ENCODE assay signal across 8 mouse cellular contexts in the genomic region with DNA sequence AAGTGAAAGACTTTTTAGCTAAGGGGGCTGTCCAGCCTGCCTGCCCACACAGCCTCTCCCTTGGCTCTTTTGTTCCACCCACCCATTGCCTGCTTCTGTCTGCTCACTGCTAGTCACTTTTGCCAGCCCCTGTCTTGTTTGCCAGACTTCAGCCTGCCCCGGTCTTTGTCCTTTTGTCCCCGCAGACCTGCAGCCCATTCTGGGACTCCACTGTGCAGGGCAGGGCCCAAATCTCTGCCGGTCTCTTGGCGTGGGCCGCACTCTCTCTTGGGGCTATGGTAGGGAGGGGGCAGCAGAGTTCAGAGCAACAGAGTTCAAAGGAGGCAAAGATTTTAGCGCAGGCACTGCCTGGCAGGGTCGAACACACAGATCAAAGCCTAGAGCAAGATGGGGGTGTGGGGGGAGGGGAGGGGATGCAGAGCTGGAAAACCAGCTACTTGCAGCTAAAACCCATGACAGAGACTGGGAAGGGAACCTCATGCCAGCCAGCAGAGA. TPM values are rescaled to one million over a fixed set of nuclear protein-coding genes. Genes with fewer than 3 reads are reported as not detected.
DNase-seq lines count a peak whose midpoint lies in the region; ATAC-seq and TF ChIP-seq lines count a peak whose summit lies in the region.

No protein-coding gene starts in this region.

- no peak overlapping the region for H3K27ac ChIP-seq in gastrocnemius, adult 2 months
- H3K27ac ChIP-seq in ES-E14 (ENCODE audit: insufficient read depth, low read depth, low read length, poor library complexity, severe bottlenecking): peak overlapping the region; percentile 51; the same call in 1 of the 2 replicates
- peak overlapping the region; percentile 93 for H3K27ac ChIP-seq in forebrain, embryonic 10.5 days
- peak overlapping the region; percentile 77 for H3K27ac ChIP-seq in hindbrain, embryonic 15.5 days (replicated peaks)
- 0 out of 2 replicates have a peak overlapping the region, but pooled peaks have one; percentile 23 for H3K27ac ChIP-seq in limb, embryonic 15.5 days
- peak overlapping the region; percentile 69 for H3K27ac ChIP-seq in neural tube, embryonic 15.5 days (replicated peaks)

- no peaks in the 10 kb centered on the region for H3K27me3 ChIP-seq in forebrain, embryonic 10.5 days (ENCODE audit: poor library complexity, severe bottlenecking)
- H3K27me3 ChIP-seq in hindbrain, embryonic 15.5 days: no peaks in the 10 kb centered on the region
- no peaks in the 10 kb centered on the region for H3K27me3 ChIP-seq in limb, embryonic 15.5 days
- H3K27me3 ChIP-seq in neural tube, embryonic 15.5 days (replicated peaks): no peaks in the 10 kb centered on the region

- peak overlapping the region; percentile 63 for H3K4me2 ChIP-seq in hindbrain, embryonic 15.5 days
- peak overlapping the region; percentile 37 for H3K4me2 ChIP-seq in limb, embryonic 15.5 days
- H3K4me2 ChIP-seq in neural tube, embryonic 15.5 days: peak overlapping the region; percentile 60

- DNase-seq in gastrocnemius, adult 2 months: peak; percentile 22
- DNase-seq in gastrocnemius, adult 18-20 months (ENCODE audit: low spot score): no peak
- DNase-seq in ES-E14 (ENCODE audit: low read depth, low spot score): peak; percentile 51
- peak; percentile 81 for DNase-seq in forebrain, embryonic 10.5 days (ENCODE audit: extremely low spot score, low spot score)

- no peak for TF ChIP-seq CTCF in gastrocnemius, adult 2 months (IDR thresholded peaks at IDR 0.05)

- WGBS in forebrain, embryonic 10.5 days: 2% methylated on average over 7 of the region's 7 CpGs
- 2% methylated on average over 7 of the region's 7 CpGs for WGBS in hindbrain, embryonic 15.5 days
- 4% methylated on average over 7 of the region's 7 CpGs for WGBS in limb, embryonic 15.5 days
- WGBS in neural tube, embryonic 15.5 days: 2% methylated on average over 7 of the region's 7 CpGs

- H3K9me3 ChIP-seq in ES-E14 (ENCODE audit: control insufficient read depth, insufficient read depth, low read depth, low read length): no peaks in the 10 kb centered on the region
- H3K9me3 ChIP-seq in forebrain, embryonic 10.5 days: no peaks in the 10 kb centered on the region; the same call in 1 of the 2 replicates
- no peaks in the 10 kb centered on the region for H3K9me3 ChIP-seq in hindbrain, embryonic 15.5 days
- no peaks in the 10 kb centered on the region for H3K9me3 ChIP-seq in limb, embryonic 15.5 days
- no peaks in the 10 kb centered on the region for H3K9me3 ChIP-seq in neural tube, embryonic 15.5 days (replicated peaks)

- H3K4me1 ChIP-seq in ES-E14 (ENCODE audit: control insufficient read depth in 2 of 2, insufficient read depth in 2 of 2, low read length in 2 of 2, poor library complexity in 1 of 2): peaks cover 0 to 4% of the 10 kb centered on the region in 2 experiments; a peak in 2 of 4 replicates
- H3K4me1 ChIP-seq in forebrain, embryonic 10.5 days: peaks cover 19% of the 10 kb centered on the region
- peaks cover 10% of the 10 kb centered on the region for H3K4me1 ChIP-seq in hindbrain, embryonic 15.5 days (replicated peaks)
- H3K4me1 ChIP-seq in limb, embryonic 15.5 days: peaks cover 7% of the 10 kb centered on the region; the same call in 1 of the 2 replicates
- H3K4me1 ChIP-seq in neural tube, embryonic 15.5 days: peaks cover 5% of the 10 kb centered on the region

- in situ Hi-C loops in ES-E14 (cut with MboI; ENCODE audit: low sequenced_read_pairs in 2 of 2, unreplicated experiment in 2 of 2): no loop called here

- peak overlapping the region; percentile 41 for H3K4me3 ChIP-seq in gastrocnemius, adult 2 months
- H3K4me3 ChIP-seq in ES-E14 (ENCODE audit: insufficient read depth in 1 of 2, low read depth in 1 of 2, low read length in 2 of 2, poor library complexity in 1 of 2, severe bottlenecking in 1 of 2): peak overlapping the region; percentile 26 to 59
- H3K4me3 ChIP-seq in forebrain, embryonic 10.5 days: peak overlapping the region; percentile 37
- peak overlapping the region; percentile 30 for H3K4me3 ChIP-seq in hindbrain, embryonic 15.5 days
- peak overlapping the region; percentile 22 for H3K4me3 ChIP-seq in limb, embryonic 15.5 days
- peak overlapping the region; percentile 34 for H3K4me3 ChIP-seq in neural tube, embryonic 15.5 days (replicated peaks)

- ATAC-seq in hindbrain, embryonic 15.5 days (ENCODE audit: low FRiP score, low read depth): peak; percentile 94
- peak; percentile 24; the same call in 1 of the 2 replicates for ATAC-seq in limb, embryonic 15.5 days (ENCODE audit: insufficient number of reproducible peaks, low FRiP score, low TSS enrichment, low read depth)
- peak; percentile 90 for ATAC-seq in neural tube, embryonic 15.5 days (ENCODE audit: low FRiP score)
- ATAC-seq in monocyte, adult 5-6 weeks (replicated peaks; ENCODE audit: insufficient number of reproducible peaks, low FRiP score, low TSS enrichment, poor library complexity, severe bottlenecking): no peak

- intact Hi-C loops in gastrocnemius, adult 2 months (cut with DNase I): no loop called here

- peak overlapping the region; percentile 64 for H3K9ac ChIP-seq in ES-E14 (ENCODE audit: insufficient read depth, low read depth, low read length, poor library complexity, severe bottlenecking)
- H3K9ac ChIP-seq in hindbrain, embryonic 15.5 days: peak overlapping the region; percentile 29
- 0 out of 2 replicates have a peak overlapping the region, but pooled peaks have one; percentile 12 for H3K9ac ChIP-seq in limb, embryonic 15.5 days
- H3K9ac ChIP-seq in neural tube, embryonic 15.5 days (replicated peaks): 0 out of 2 replicates have a peak overlapping the region, but pooled peaks have one; percentile 30

- no peaks in the 10 kb centered on the region for H3K36me3 ChIP-seq in ES-E14 (ENCODE audit: control insufficient read depth, insufficient read depth, low read length, poor library complexity, severe bottlenecking)
- no peaks in the 10 kb centered on the region for H3K36me3 ChIP-seq in forebrain, embryonic 10.5 days (replicated peaks)
- no peaks in the 10 kb centered on the region for H3K36me3 ChIP-seq in hindbrain, embryonic 15.5 days
- H3K36me3 ChIP-seq in limb, embryonic 15.5 days: no peaks in the 10 kb centered on the region
- H3K36me3 ChIP-seq in neural tube, embryonic 15.5 days: no peaks in the 10 kb centered on the region

TF ChIP-seq in ES-E14, 5 proteins besides CTCF, POLR2A, EP300 and RAD21:
- TF ChIP-seq HCFC1 (IDR thresholded peaks at IDR 0.05; ENCODE audit: borderline replicate concordance, insufficient read depth, low read length): no peak
- TF ChIP-seq CHD2 (IDR thresholded peaks at IDR 0.05; ENCODE audit: low read depth, low read length): no peak
- no peak for TF ChIP-seq ZC3H11A (IDR thresholded peaks at IDR 0.05; ENCODE audit: borderline replicate concordance, low read depth, low read length)
- no peak for TF ChIP-seq MAFK (IDR thresholded peaks at IDR 0.05; ENCODE audit: insufficient read depth, low read depth, low read length)

RNA-seq across cellular contexts. Expression of gene Olfr875, which starts 11.2 kb away (rescaled TPM):
- total RNA-seq in gastrocnemius, adult 2 months (2021): not detected
- total RNA-seq in gastrocnemius, adult 18-20 months (2021): not detected
- total RNA-seq in ES-E14 (2012; rRNA removed): not detected in 2 replicates
- not detected in 2 replicates for polyA plus RNA-seq in forebrain, embryonic 10.5 days (2016; fragmentation: Nextera tagmentation; extraction: Ambion mirVana)
- not detected in 2 replicates for polyA plus RNA-seq in hindbrain, embryonic 15.5 days (2015; fragmentation: Nextera tagmentation; extraction: Ambion mirVana)
- not detected in 2 replicates for polyA plus RNA-seq in limb, embryonic 15.5 days (2015; fragmentation: Nextera tagmentation; extraction: Ambion mirVana)
- not detected in 2 replicates for polyA plus RNA-seq in neural tube, embryonic 15.5 days (2015; fragmentation: Nextera tagmentation; extraction: Ambion mirVana)
- not detected in 3 replicates for total RNA-seq in monocyte, adult 5-6 weeks (2017)

RNA-seq across cellular contexts. Expression of gene Olfr876, which starts 20.0 kb away (rescaled TPM):
- not detected for total RNA-seq in gastrocnemius, adult 2 months (2021)
- not detected for total RNA-seq in gastrocnemius, adult 18-20 months (2021)
- total RNA-seq in ES-E14 (2012; rRNA removed): not detected in 2 replicates
- not detected in 2 replicates for polyA plus RNA-seq in forebrain, embryonic 10.5 days (2016; fragmentation: Nextera tagmentation; extraction: Ambion mirVana)
- not detected in 2 replicates for polyA plus RNA-seq in hindbrain, embryonic 15.5 days (2015; fragmentation: Nextera tagmentation; extraction: Ambion mirVana)
- polyA plus RNA-seq in limb, embryonic 15.5 days (2015; fragmentation: Nextera tagmentation; extraction: Ambion mirVana): not detected in 2 replicates
- polyA plus RNA-seq in neural tube, embryonic 15.5 days (2015; fragmentation: Nextera tagmentation; extraction: Ambion mirVana): not detected in 2 replicates
- not detected in 3 replicates for total RNA-seq in monocyte, adult 5-6 weeks (2017)

RNA-seq across cellular contexts. Expression of gene Olfr874, which starts 37.9 kb away (rescaled TPM):
- not detected for total RNA-seq in gastrocnemius, adult 2 months (2021)
- total RNA-seq in gastrocnemius, adult 18-20 months (2021): not detected
- 0.22 TPM in 1 of 2 replicates, not detected in the other for total RNA-seq in ES-E14 (2012; rRNA removed)
- polyA plus RNA-seq in forebrain, embryonic 10.5 days (2016; fragmentation: Nextera tagmentation; extraction: Ambion mirVana): not detected in 2 replicates
- not detected in 2 replicates for polyA plus RNA-seq in hindbrain, embryonic 15.5 days (2015; fragmentation: Nextera tagmentation; extraction: Ambion mirVana)
- not detected in 2 replicates for polyA plus RNA-seq in limb, embryonic 15.5 days (2015; fragmentation: Nextera tagmentation; extraction: Ambion mirVana)
- polyA plus RNA-seq in neural tube, embryonic 15.5 days (2015; fragmentation: Nextera tagmentation; extraction: Ambion mirVana): not detected in 2 replicates
- not detected in 3 replicates for total RNA-seq in monocyte, adult 5-6 weeks (2017)

Comparison
In these comparisons a context has a peak if more than half of its experiments do, and no peak if none do; other contexts are left out.
1. H3K9ac ChIP-seq: peak in every context shown above with its lines; median percentile 64 in ES-E14; 30 in neural tube, embryonic 15.5 days; 29 in hindbrain, embryonic 15.5 days; 12 in limb, embryonic 15.5 days.